Mouse (Mus musculus) midbrain, embryonic 11.5 days (tissue): ENCODE data around the gene Fbxl17. TPM values are rescaled to one million over a fixed set of nuclear protein-coding genes. Genes with fewer than 3 reads are reported as not detected.

Experiments used
- ATAC-seq: fragments of 200-750 bp; cut with Nextera tagmentation; 2 replicates; pipeline ENCODE4 v1.8.0; 2017; ENCODE audit warnings: moderate TSS enrichment, moderate library complexity; ENCODE audit not compliant: low FRiP score
- DNase-seq: peaks from one replicate; pipeline ENCODE4 v3.0.0; 2015; ENCODE audit warnings: low spot score; ENCODE audit errors: missing footprints
- H3K27ac ChIP-seq: fragments of 300-500 bp; sonication (generic); 2 replicates; pipeline ENCODE4 v1.5.1; 2014; ENCODE audit warnings: low read depth, low read length
- H3K27me3 ChIP-seq: fragments of 300-500 bp; sonication (generic); 2 replicates; pipeline ENCODE4 v1.6.1; 2014; ENCODE audit warnings: mild to moderate bottlenecking, low read length, moderate library complexity, mixed read lengths; ENCODE audit not compliant: control insufficient read depth, insufficient read depth
- H3K36me3 ChIP-seq: fragments of 300-500 bp; sonication (generic); 2 replicates; pipeline ENCODE4 v1.6.1; 2014; ENCODE audit warnings: mild to moderate bottlenecking, low read length, moderate library complexity, mixed read lengths; ENCODE audit not compliant: control insufficient read depth, insufficient read depth
- H3K4me1 ChIP-seq: fragments of 300-500 bp; sonication (generic); 2 replicates; pipeline ENCODE4 v1.6.1; 2014; ENCODE audit warnings: low read length; ENCODE audit not compliant: control insufficient read depth, insufficient read depth
- H3K4me2 ChIP-seq: fragments of 300-500 bp; sonication (generic); 2 replicates; pipeline ENCODE4 v1.6.1; 2014; ENCODE audit warnings: mild to moderate bottlenecking, moderate library complexity
- H3K4me3 ChIP-seq: fragments of 300-500 bp; sonication (generic); 2 replicates; pipeline ENCODE4 v1.5.1; 2014; ENCODE audit warnings: low read depth, low read length
- H3K9ac ChIP-seq: fragments of 300-500 bp; sonication (generic); 2 replicates; pipeline ENCODE4 v1.6.1; 2014; ENCODE audit warnings: low read length
- H3K9me3 ChIP-seq: fragments of 300-500 bp; sonication (generic); 2 replicates; pipeline ENCODE4 v1.6.1; 2016; ENCODE audit warnings: low read length; ENCODE audit not compliant: control insufficient read depth
- WGBS: fragments of 180-500 bp; shearing (Covaris S2); extraction: QIAGEN DNeasy Blood & Tissue Kit; methylation state at CpG from one replicate; pipeline ENCODE4 v1.1.7; 2014; 5-methylcytosine and 5-hydroxymethylcytosine counted together
- polyA plus RNA-seq: library from polyadenylated mRNA; unstranded; fragments of >200 nt; fragmentation: Nextera tagmentation; extraction: Ambion mirVana; gene quantifications from 2 replicates; pipeline ENCODE4 v1.2.1, GENCODE M21; 2014

Fbxl17 gene
- polyA plus RNA-seq, 1 experiment from 2014 or later, result 15.8 TPM

- Histone ChIP-seq H3K36me3 (no peaks in the 10 kb centered on the region), H3K9me3 (no peaks in the 10 kb centered on the region), H3K9ac (no peak overlapping the region), H3K27me3 (no peaks in the 10 kb centered on the region), H3K4me3 (no peak overlapping the region), H3K4me2 (no peak overlapping the region), H3K4me1 (peaks cover 9% of the 10 kb centered on the region; the same call in 1 of the 2 replicates), H3K27ac (no peak overlapping the region)
- WGBS, result 87% methylated on average over 5 of the region's 5 CpGs
- no peak for DNase-seq
- no peak for ATAC-seq
These were observed 318.2 kb downstream of the Fbxl17 start for GRCm38 (mm10) chr17:63181661-63182060.

DNA sequence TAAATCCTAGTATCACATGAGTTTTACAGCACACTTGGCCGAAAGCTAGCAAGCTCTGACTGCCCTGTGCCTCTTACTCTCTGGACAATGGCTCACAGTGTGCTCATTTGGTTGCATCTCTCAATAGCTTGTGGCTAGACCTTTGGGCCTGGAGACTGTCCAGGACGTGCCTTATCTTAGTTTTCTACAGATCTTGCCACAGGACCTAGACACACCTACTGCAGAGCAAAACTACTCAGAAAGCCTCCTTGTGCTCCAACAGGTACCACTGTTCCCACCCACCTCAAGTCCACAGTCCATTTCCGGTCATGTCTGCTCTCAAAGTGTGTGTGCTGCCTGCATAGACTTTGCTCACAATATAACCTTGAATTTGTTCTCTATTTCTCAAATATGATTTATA is 319.8 kb downstream of the Fbxl17 start:
- Histone ChIP-seq H3K27ac (no peak overlapping the region), H3K4me2 (no peak overlapping the region), H3K27me3 (peaks cover under 1% of the 10 kb centered on the region; the same call in 1 of the 2 replicates), H3K4me1 (peaks cover 7% of the 10 kb centered on the region), H3K9ac (no peak overlapping the region), H3K36me3 (no peaks in the 10 kb centered on the region), H3K4me3 (no peak overlapping the region), H3K9me3 (no peaks in the 10 kb centered on the region)
- WGBS, result 87% methylated on average over 3 of the region's 3 CpGs
- ATAC-seq, result no peak
- no peak for DNase-seq

DNA sequence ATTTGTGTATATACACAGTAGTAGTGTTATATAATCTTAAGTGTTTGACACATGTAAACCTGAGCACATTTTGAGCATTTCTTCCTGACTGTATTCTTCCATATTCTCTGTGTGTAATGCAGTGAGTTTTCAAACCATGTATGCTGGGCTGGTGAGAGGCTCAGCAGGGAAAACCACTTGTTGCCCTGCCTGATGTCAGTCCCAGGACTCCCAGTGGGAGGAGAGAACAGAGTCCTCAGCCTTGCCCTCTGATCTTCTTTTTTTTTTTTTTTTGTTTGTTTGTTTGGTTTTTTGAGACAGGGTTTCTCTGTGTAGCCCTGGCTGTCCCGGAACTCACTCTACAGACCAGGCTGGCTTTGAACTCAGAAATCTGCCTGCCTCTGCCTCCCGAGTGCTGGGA is 321.5 kb downstream of the Fbxl17 start:
- H3K4me2 ChIP-seq, result no peak overlapping the region
- no peak for ATAC-seq
- no peaks in the 10 kb centered on the region for H3K36me3 ChIP-seq
- H3K9ac ChIP-seq, result no peak overlapping the region
- H3K27me3 ChIP-seq, result peaks cover 2% of the 10 kb centered on the region; the same call in 1 of the 2 replicates
- WGBS, result 93% methylated on average over 2 of the region's 2 CpGs
- H3K27ac ChIP-seq, result no peak overlapping the region
- no peak for DNase-seq
- H3K9me3 ChIP-seq, result no peaks in the 10 kb centered on the region
- H3K4me1 ChIP-seq, result peaks cover 5% of the 10 kb centered on the region
- H3K4me3 ChIP-seq, result no peak overlapping the region

GRCm38 (mm10) chr17:63176411-63176810 is 323.4 kb downstream of the Fbxl17 start:
- ATAC-seq (peak; percentile 47; the same call in 1 of the 2 replicates), DNase-seq (no peak)
- no peak overlapping the region for H3K9ac ChIP-seq
- H3K4me3 ChIP-seq, result no peak overlapping the region
- no peaks in the 10 kb centered on the region for H3K9me3 ChIP-seq
- H3K27ac ChIP-seq, result no peak overlapping the region
- no peaks in the 10 kb centered on the region for H3K36me3 ChIP-seq
- H3K4me2 ChIP-seq, result no peak overlapping the region
- H3K4me1 ChIP-seq, result peaks cover 18% of the 10 kb centered on the region
- H3K27me3 ChIP-seq, result peaks cover 2% of the 10 kb centered on the region; the same call in 1 of the 2 replicates
- 50% methylated on average over 5 of the region's 5 CpGs for WGBS

DNA sequence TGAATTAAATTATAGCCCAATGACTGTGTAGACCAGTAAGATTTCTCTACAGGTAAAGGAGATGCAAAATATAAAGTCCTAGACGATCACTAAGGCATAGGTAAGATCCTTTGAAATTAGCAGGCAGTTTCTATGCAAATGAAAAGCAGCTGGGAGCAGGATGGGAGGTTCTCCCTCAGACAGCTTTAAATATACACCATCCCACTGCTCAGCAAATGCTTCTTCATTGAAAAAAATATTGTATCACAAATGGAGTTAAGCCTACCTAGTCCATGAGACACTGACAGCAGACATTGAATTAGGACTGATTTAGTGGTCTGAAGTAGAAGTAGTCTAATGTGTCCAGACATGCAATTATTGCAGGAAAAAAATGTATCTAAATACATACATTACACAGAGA is 327.1 kb downstream of the Fbxl17 start:
- no peak for DNase-seq
- Histone ChIP-seq H3K27ac (no peak overlapping the region), H3K4me1 (peaks cover 22% of the 10 kb centered on the region), H3K4me3 (no peak overlapping the region), H3K27me3 (peaks cover 2% of the 10 kb centered on the region; the same call in 1 of the 2 replicates), H3K9ac (no peak overlapping the region), H3K4me2 (no peak overlapping the region), H3K36me3 (no peaks in the 10 kb centered on the region), H3K9me3 (no peaks in the 10 kb centered on the region)
- WGBS, result 48% methylated on average over 1 of the region's 1 CpGs
- no peak for ATAC-seq

- Histone ChIP-seq H3K9me3 (no peaks in the 10 kb centered on the region), H3K36me3 (no peaks in the 10 kb centered on the region), H3K4me3 (no peak overlapping the region), H3K27me3 (peaks cover 2% of the 10 kb centered on the region; the same call in 1 of the 2 replicates), H3K4me2 (no peak overlapping the region), H3K9ac (no peak overlapping the region), H3K27ac (no peak overlapping the region), H3K4me1 (peaks cover 22% of the 10 kb centered on the region)
- ATAC-seq (peak; percentile 33; the same call in 1 of the 2 replicates), DNase-seq (no peak)
- 11% methylated on average over 5 of the region's 5 CpGs for WGBS
These were observed 327.8 kb downstream of the Fbxl17 start for GRCm38 (mm10) chr17:63171890-63172491.

GRCm38 (mm10) chr17:63171264-63171663 is 328.6 kb downstream of the Fbxl17 start:
- ATAC-seq (no peak), DNase-seq (no peak)
- Histone ChIP-seq H3K4me3 (no peak overlapping the region), H3K4me2 (no peak overlapping the region), H3K9me3 (no peaks in the 10 kb centered on the region), H3K4me1 (peaks cover 19% of the 10 kb centered on the region), H3K27ac (no peak overlapping the region), H3K27me3 (peaks cover 2% of the 10 kb centered on the region; the same call in 1 of the 2 replicates), H3K9ac (no peak overlapping the region), H3K36me3 (no peaks in the 10 kb centered on the region)
- WGBS, result 31% methylated on average over 5 of the region's 5 CpGs

GRCm38 (mm10) chr17:63168019-63168788 is 331.6 kb downstream of the Fbxl17 start:
- ATAC-seq (no peak), DNase-seq (no peak)
- Histone ChIP-seq H3K9me3 (no peaks in the 10 kb centered on the region), H3K4me1 (peaks cover 16% of the 10 kb centered on the region), H3K4me3 (no peak overlapping the region), H3K27ac (no peak overlapping the region), H3K4me2 (no peak overlapping the region), H3K9ac (no peak overlapping the region), H3K36me3 (no peaks in the 10 kb centered on the region), H3K27me3 (no peaks in the 10 kb centered on the region)
- WGBS, result 75% methylated on average over 5 of the region's 5 CpGs

DNA sequence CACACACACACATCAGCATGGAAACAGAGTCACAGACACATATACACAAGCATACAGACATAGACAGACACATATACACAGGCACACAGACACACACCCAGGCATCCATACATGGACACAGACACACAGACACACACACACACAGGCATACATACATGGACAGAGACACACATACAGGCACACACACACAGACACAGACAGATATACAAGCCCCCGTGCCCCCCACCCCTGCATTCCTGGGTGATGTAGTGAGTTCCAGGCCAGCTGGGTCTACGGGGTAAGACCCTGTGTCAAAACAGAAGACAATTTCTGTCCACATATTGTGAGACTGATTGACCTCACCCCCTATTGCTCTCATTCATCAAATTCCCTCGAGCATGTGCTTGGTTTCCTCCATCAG is 332.6 kb downstream of the Fbxl17 start:
- peaks cover 9% of the 10 kb centered on the region for H3K4me1 ChIP-seq
- DNase-seq (no peak), ATAC-seq (no peak)
- no peak overlapping the region for H3K4me2 ChIP-seq
- H3K9ac ChIP-seq, result no peak overlapping the region
- 73% methylated on average over 3 of the region's 3 CpGs for WGBS
- H3K9me3 ChIP-seq, result no peaks in the 10 kb centered on the region
- H3K27me3 ChIP-seq, result no peaks in the 10 kb centered on the region
- no peaks in the 10 kb centered on the region for H3K36me3 ChIP-seq
- H3K4me3 ChIP-seq, result no peak overlapping the region
- no peak overlapping the region for H3K27ac ChIP-seq
